Mouse (Mus musculus) heart, adult 2 months (tissue): ENCODE measurements around the gene Unc13d. TPM values are rescaled to one million over a fixed set of nuclear protein-coding genes. Genes with fewer than 3 reads are reported as not detected.
"Not testable (repeated sequence)": the region's sequence is repeated elsewhere in the genome, so short reads cannot be mapped to it uniquely, and the experiment has no call there.

Source experiments
- DNase-seq, 2 experiments: peaks; one replicate each; pipeline ENCODE4 v3.0.0; 2021
- H3K27ac ChIP-seq: fragments of 200-600 bp; 2 replicates; pipeline ENCODE4 v1.8.1; 2022
- H3K27me3 ChIP-seq: fragments of 200-500 bp; 2 replicates; pipeline ENCODE4 v1.6.1; 2012; ENCODE audit warnings: mild to moderate bottlenecking, low read length, inconsistent platforms, mixed read lengths; ENCODE audit not compliant: control insufficient read depth, insufficient read depth
- H3K36me3 ChIP-seq: fragments of 200-500 bp; 2 replicates; pipeline ENCODE4 v1.6.1; 2012; ENCODE audit warnings: low read length, inconsistent platforms; ENCODE audit not compliant: control insufficient read depth, insufficient read depth
- H3K4me1 ChIP-seq: fragments of 200-500 bp; 2 replicates; pipeline ENCODE4 v1.6.1; 2011; ENCODE audit warnings: low read length; ENCODE audit not compliant: control insufficient read depth, insufficient read depth
- H3K4me3 ChIP-seq: fragments of 200-600 bp; 2 replicates; pipeline ENCODE4 v1.8.1; 2022
- H3K79me2 ChIP-seq: fragments of 200-500 bp; replicated peaks from 2 replicates; pipeline ENCODE4 v1.6.1; 2012; ENCODE audit warnings: mild to moderate bottlenecking, inconsistent platforms, low read length, moderate library complexity, mixed read lengths; ENCODE audit not compliant: control insufficient read depth, insufficient read depth
- H3K9ac ChIP-seq: fragments of 200-500 bp; 2 replicates; pipeline ENCODE4 v1.6.1; 2012; ENCODE audit warnings: low read depth, mild to moderate bottlenecking, control low read depth, inconsistent platforms, low read length, mixed read lengths
- CTCF ChIP-seq: fragments of 200-600 bp; IDR thresholded peaks from 2 replicates; pipeline ENCODE4 v1.8.1; 2022; ENCODE audit warnings: antibody characterized with exemption, mild to moderate bottlenecking, moderate library complexity
- EP300 ChIP-seq: fragments of 200-500 bp; IDR thresholded peaks from 2 replicates; pipeline ENCODE4 v1.6.1; 2011; ENCODE audit warnings: low read depth, low read length, control low read depth; ENCODE audit not compliant: insufficient read depth
- POLR2A ChIP-seq: fragments of 200-500 bp; IDR thresholded peaks from 2 replicates; pipeline ENCODE4 v1.6.1; 2011; ENCODE audit warnings: mild to moderate bottlenecking, low read depth, low read length, control low read depth; ENCODE audit not compliant: insufficient read depth
- WGBS: fragments of 180-500 bp; shearing (Covaris S2); methylation state at CpG from one replicate; pipeline ENCODE4 v1.1.7; 2018; 5-methylcytosine and 5-hydroxymethylcytosine counted together
- intact Hi-C: fragments of 180-260 bp; cut with DNase I; formaldehyde crosslinking; loops from one replicate; pipeline ENCODE4 v1.15.1; 2025
- polyA plus RNA-seq: library from polyadenylated mRNA; depleted of rRNA; stranded (reverse); fragments of >200 nt; gene quantifications from 2 replicates; pipeline ENCODE4 v1.2.3, GENCODE M21; 2012
- total RNA-seq, 2 experiments: library from RNA; stranded (reverse); gene quantifications; 2 replicates each; pipeline ENCODE4 v1.2.3; 2021

The Unc13d gene
- total and polyA plus RNA-seq, 3 experiments, result 0.55 to 1.7 (median 1.5) TPM

GRCm38 (mm10) chr11:116098711-116099460 is 21.1 kb upstream of the Unc13d start:
- Histone ChIP-seq H3K27ac (peak overlapping the region; percentile 97), H3K4me1 (peaks cover 48% of the 10 kb centered on the region), H3K27me3 (no peaks in the 10 kb centered on the region), H3K79me2 (no peaks in the 10 kb centered on the region), H3K36me3 (peaks cover 23% of the 10 kb centered on the region), H3K9ac (peak overlapping the region; percentile 36), H3K4me3 (no peak overlapping the region)
- WGBS, result 47% methylated on average over 14 of the region's 14 CpGs
- intact Hi-C loops, result no loop called here
- TF ChIP-seq POLR2A (peak; percentile 50; the same call in 1 of the 2 replicates), EP300 (peak; percentile 35; the same call in 1 of the 2 replicates), CTCF (no peak)
- DNase-seq, result peak; percentile 69 to 72

- TF ChIP-seq EP300 (no peak), CTCF (peak; percentile 70)
- peak overlapping the region; percentile 59 for H3K27ac ChIP-seq
Measured at GRCm38 (mm10) chr11:116096213-116097108, 18.7 kb upstream of the Unc13d start.

DNA sequence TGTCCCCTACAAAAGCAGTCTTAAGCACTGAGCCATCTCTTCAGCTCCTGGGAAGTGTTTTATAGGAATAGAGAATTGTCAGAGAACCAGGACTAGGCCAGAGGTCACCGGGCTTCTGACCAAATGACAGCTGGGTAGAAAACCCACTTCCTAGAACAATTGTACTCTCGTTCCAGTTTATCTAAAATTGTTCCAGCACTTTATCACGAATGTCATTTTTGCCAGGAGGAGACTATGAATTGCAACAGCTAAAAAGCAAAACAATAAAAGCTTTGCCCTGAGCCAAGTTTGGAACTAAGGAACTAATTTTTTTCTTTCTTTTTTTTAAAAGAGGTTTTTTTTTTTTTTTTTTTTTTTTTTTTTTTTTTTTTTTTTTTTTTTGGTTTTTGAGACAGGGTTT is 17.8 kb upstream of the Unc13d start:
- Histone ChIP-seq H3K36me3 (peaks cover 9% of the 10 kb centered on the region), H3K4me1 (peaks cover 25% of the 10 kb centered on the region), H3K79me2 (no peaks in the 10 kb centered on the region), H3K27ac (peak overlapping the region; percentile 60), H3K9ac (no peak overlapping the region), H3K4me3 (no peak overlapping the region), H3K27me3 (no peaks in the 10 kb centered on the region)
- intact Hi-C loops, result loop anchor here (2.0 kb wide), 1 partner anchor 15 kb away; no protein-coding TSS in a partner anchor
- TF ChIP-seq CTCF, result no peak
- TF ChIP-seq EP300, result 0 out of 2 replicates have a peak, but pooled peaks have one; percentile 37
- DNase-seq, result peak; percentile 77 to 78
- 5% methylated on average over 3 of the region's 3 CpGs for WGBS

More at GRCm38 (mm10) chr11:116096213-116097108, 18.7 kb upstream of the Unc13d start:
- Histone ChIP-seq H3K27me3 (no peaks in the 10 kb centered on the region), H3K36me3 (peaks cover 17% of the 10 kb centered on the region), H3K79me2 (no peaks in the 10 kb centered on the region), H3K4me3 (no peak overlapping the region), H3K4me1 (peaks cover 33% of the 10 kb centered on the region), H3K9ac (no peak overlapping the region)
- no peak for DNase-seq
- intact Hi-C loops, result no loop called here
- WGBS, result 70% methylated on average over 5 of the region's 5 CpGs

DNA sequence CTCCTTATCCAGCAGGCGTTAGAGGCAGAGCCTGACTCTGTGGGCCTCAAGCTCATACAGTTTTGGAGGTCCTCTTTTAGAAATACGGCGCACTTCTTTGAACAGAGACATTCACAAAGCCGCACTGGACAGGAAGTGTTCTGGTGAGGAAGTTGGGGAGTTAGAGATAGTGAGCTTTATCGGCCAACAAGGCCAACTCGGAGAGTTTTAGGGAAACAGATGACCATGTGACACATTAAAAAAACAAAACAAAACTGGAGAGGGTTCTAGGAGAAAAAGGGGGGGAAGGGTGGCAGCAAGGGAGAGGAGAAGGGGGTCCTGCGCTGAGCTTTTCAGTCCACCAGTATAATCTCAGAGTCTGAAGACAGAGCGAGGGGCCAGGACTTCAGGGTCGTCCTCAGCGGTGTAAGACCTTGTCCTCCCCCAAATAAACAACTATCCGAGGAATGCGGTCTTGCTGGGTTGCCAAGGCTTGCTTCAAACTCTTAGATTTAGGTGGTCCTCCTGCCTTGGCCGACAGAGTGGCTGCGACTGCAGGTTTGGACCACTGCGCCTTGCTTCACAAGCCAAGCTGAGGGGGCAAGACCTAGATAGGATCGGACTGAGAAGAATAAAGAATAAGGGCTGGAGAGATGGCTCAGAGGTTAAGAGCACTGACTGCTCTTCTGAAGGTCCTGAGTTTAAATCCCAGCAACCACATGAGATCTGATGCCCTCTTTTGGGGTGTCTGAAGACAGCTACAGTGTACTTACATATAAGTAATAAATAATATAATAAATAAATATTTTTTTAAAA is 16.2 kb upstream of the Unc13d start:
- H3K36me3 ChIP-seq, result peaks cover 2% of the 10 kb centered on the region; the same call in 1 of the 2 replicates
- DNase-seq, result peak in 1 of 2 experiments; percentile 54
- 22% methylated on average over 16 of the region's 16 CpGs for WGBS
- H3K27me3 ChIP-seq, result no peaks in the 10 kb centered on the region
- intact Hi-C loops, result loop anchor here (2.0 kb wide), 1 partner anchor 17 kb away; no protein-coding TSS in a partner anchor
- peaks cover 14% of the 10 kb centered on the region for H3K4me1 ChIP-seq
- H3K27ac ChIP-seq, result peak overlapping the region; percentile 90
- H3K9ac ChIP-seq, result peak overlapping the region; percentile 63
- H3K79me2 ChIP-seq, result no peaks in the 10 kb centered on the region
- no peak overlapping the region for H3K4me3 ChIP-seq
- TF ChIP-seq POLR2A (peak; percentile 23; the same call in 1 of the 2 replicates), EP300 (no peak)

DNA sequence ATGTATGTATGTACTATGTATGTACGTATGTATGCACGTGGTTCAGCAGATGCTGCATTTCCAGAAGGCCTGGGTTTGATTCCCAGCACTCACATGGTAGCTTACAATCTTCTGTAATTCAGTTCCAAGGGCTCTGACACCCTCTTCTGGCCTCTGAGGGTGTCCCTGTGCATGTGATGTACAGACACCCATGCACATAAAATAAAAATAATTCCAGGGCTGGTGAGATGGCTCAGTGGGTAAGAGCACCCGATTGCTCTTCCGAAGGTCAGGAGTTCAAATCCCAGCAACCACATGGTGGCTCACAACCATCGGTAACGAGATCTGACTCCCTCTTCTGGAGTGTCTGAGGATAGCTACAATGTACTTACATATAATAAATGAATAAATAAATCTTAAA is 15.2 kb upstream of the Unc13d start:
- H3K4me3 ChIP-seq, intact Hi-C loops, DNase-seq, H3K36me3 ChIP-seq, H3K4me1 ChIP-seq, H3K9ac ChIP-seq, H3K27me3 ChIP-seq, H3K79me2 ChIP-seq: not testable (repeated sequence)
- peak overlapping the region; percentile 90; the same call in 1 of the 2 replicates for H3K27ac ChIP-seq
- 80% methylated on average over 6 of the region's 6 CpGs for whole genome bisulfite sequencing
